Mouse (Mus musculus) megakaryocyte, embryonic 14.5 days (primary cell): Measurements from ENCODE around the gene Il1r1.

Experiments used
- FLI1 ChIP-seq: IDR thresholded peaks from 2 replicates; pipeline ENCODE4 v1.6.1; 2012; ENCODE audit warnings: low read length, inconsistent platforms, mixed read lengths
- GATA1 ChIP-seq: IDR thresholded peaks from 3 replicates; pipeline ENCODE4 v1.6.1; 2012; ENCODE audit warnings: mixed read lengths, low read length, inconsistent platforms, borderline replicate concordance

GRCm38 (mm10) chr1:40278720-40279119 is 53.8 kb downstream of the Il1r1 start:
- no peak for TF ChIP-seq GATA1
- TF ChIP-seq FLI1: no peak
